Mouse (Mus musculus) limb, embryonic 14.5 days (tissue): ENCODE measurements at regions not wholly inside any gene's neighbourhood (a gene's known extent, or its start where the extent isn't known, plus 50 kb on each side); places are given as distances from the start of the nearest gene placed in this dataset.

Source experiments
- ATAC-seq: fragments of 200-750 bp; cut with Nextera tagmentation; 2 replicates; pipeline ENCODE4 v1.8.0; 2017; ENCODE audit warnings: low read depth, moderate number of reproducible peaks, moderate TSS enrichment; ENCODE audit not compliant: low FRiP score
- DNase-seq: peaks from one replicate; pipeline ENCODE4 v3.0.0-alpha.2; 2015; ENCODE audit warnings: low spot score
- H3K27ac ChIP-seq: fragments of 300-500 bp; sonication (generic); replicated peaks from 2 replicates; pipeline ENCODE4 v1.5.1; 2014; ENCODE audit warnings: low read depth, mild to moderate bottlenecking, low read length, moderate library complexity, mixed read lengths
- H3K27me3 ChIP-seq: fragments of 300-500 bp; sonication (generic); 2 replicates; pipeline ENCODE4 v1.6.1; 2014; ENCODE audit warnings: low read length, mixed read lengths; ENCODE audit not compliant: control insufficient read depth, insufficient read depth
- H3K36me3 ChIP-seq: fragments of 300-500 bp; sonication (generic); 2 replicates; pipeline ENCODE4 v1.6.1; 2014; ENCODE audit warnings: mild to moderate bottlenecking, low read length, moderate library complexity, mixed read lengths; ENCODE audit not compliant: control insufficient read depth, insufficient read depth
- H3K4me1 ChIP-seq: fragments of 300-500 bp; sonication (generic); 2 replicates; pipeline ENCODE4 v1.6.1; 2014; ENCODE audit warnings: antibody characterized with exemption, low read length, mixed read lengths; ENCODE audit not compliant: control insufficient read depth, insufficient read depth
- H3K4me2 ChIP-seq: fragments of 300-500 bp; sonication (generic); replicated peaks from 2 replicates; pipeline ENCODE4 v1.6.1; 2014; ENCODE audit warnings: low read depth, mild to moderate bottlenecking, low read length, moderate library complexity; ENCODE audit not compliant: severe bottlenecking
- H3K4me3 ChIP-seq: fragments of 300-500 bp; sonication (generic); replicated peaks from 2 replicates; pipeline ENCODE4 v1.5.1; 2014; ENCODE audit warnings: low read length
- H3K9ac ChIP-seq: fragments of 300-500 bp; sonication (generic); 2 replicates; pipeline ENCODE4 v1.6.1; 2014; ENCODE audit warnings: mild to moderate bottlenecking, low read depth, low read length, moderate library complexity; ENCODE audit not compliant: severe bottlenecking
- H3K9me3 ChIP-seq: fragments of 300-500 bp; sonication (generic); 2 replicates; pipeline ENCODE4 v1.6.1; 2016; ENCODE audit warnings: low read length; ENCODE audit not compliant: control insufficient read depth
- POLR2A ChIP-seq: fragments of 200-500 bp; IDR thresholded peaks from 2 replicates; pipeline ENCODE4 v1.8.0; 2012; ENCODE audit warnings: inconsistent platforms, mild to moderate bottlenecking, moderate library complexity, borderline replicate concordance; ENCODE audit not compliant: insufficient read depth, insufficient read length; ENCODE audit errors: extremely low read depth
- WGBS: fragments of 180-500 bp; shearing (Covaris S2); extraction: QIAGEN DNeasy Blood & Tissue Kit; methylation state at CpG from one replicate; pipeline ENCODE4 v1.1.7; 2014; 5-methylcytosine and 5-hydroxymethylcytosine counted together

- TF ChIP-seq POLR2A, result no peak
- no peak overlapping the region for H3K9ac ChIP-seq
- WGBS, result 51% methylated on average over 8 of the region's 8 CpGs
- H3K4me1 ChIP-seq, result no peaks in the 10 kb centered on the region
- no peaks in the 10 kb centered on the region for H3K9me3 ChIP-seq
- no peak overlapping the region for H3K27ac ChIP-seq
- no peaks in the 10 kb centered on the region for H3K36me3 ChIP-seq
- no peak overlapping the region for H3K4me3 ChIP-seq
- ATAC-seq (no peak), DNase-seq (no peak)
- H3K4me2 ChIP-seq, result no peak overlapping the region
- H3K27me3 ChIP-seq, result no peaks in the 10 kb centered on the region
Observed at GRCm38 (mm10) chr9:115547625-115548325, 237.6 kb upstream of the Stt3b start.

GRCm38 (mm10) chr9:115548722-115549349 lies 238.6 kb upstream of the Stt3b start:
- H3K4me3 ChIP-seq, result no peak overlapping the region
- H3K27me3 ChIP-seq, result no peaks in the 10 kb centered on the region
- ATAC-seq, result no peak
- no peaks in the 10 kb centered on the region for H3K9me3 ChIP-seq
- no peaks in the 10 kb centered on the region for H3K36me3 ChIP-seq
- no peaks in the 10 kb centered on the region for H3K4me1 ChIP-seq
- H3K4me2 ChIP-seq, result no peak overlapping the region
- H3K27ac ChIP-seq, result no peak overlapping the region
- no peak for DNase-seq
- WGBS, result 56% methylated on average over 8 of the region's 8 CpGs
- H3K9ac ChIP-seq, result no peak overlapping the region
- TF ChIP-seq POLR2A, result no peak

GRCm38 (mm10) chr9:115551080-115551479 lies 240.9 kb upstream of the Stt3b start:
- no peaks in the 10 kb centered on the region for H3K9me3 ChIP-seq
- DNase-seq (no peak), ATAC-seq (no peak)
- no peak overlapping the region for H3K9ac ChIP-seq
- no peaks in the 10 kb centered on the region for H3K36me3 ChIP-seq
- 88% methylated on average over 11 of the region's 11 CpGs for WGBS
- no peak for TF ChIP-seq POLR2A
- H3K4me2 ChIP-seq, result no peak overlapping the region
- H3K27ac ChIP-seq, result no peak overlapping the region
- no peak overlapping the region for H3K4me3 ChIP-seq
- H3K4me1 ChIP-seq, result no peaks in the 10 kb centered on the region
- H3K27me3 ChIP-seq, result no peaks in the 10 kb centered on the region

- 74% methylated on average over 4 of the region's 4 CpGs for WGBS
Observed at GRCm38 (mm10) chr9:115551501-115551900, 241.3 kb upstream of the Stt3b start.

GRCm38 (mm10) chr9:115558131-115558530 lies 247.9 kb upstream of the Stt3b start:
- Histone ChIP-seq H3K9me3 (no peaks in the 10 kb centered on the region), H3K4me3 (no peak overlapping the region), H3K4me2 (no peak overlapping the region), H3K27ac (no peak overlapping the region), H3K36me3 (no peaks in the 10 kb centered on the region), H3K4me1 (peaks cover 12% of the 10 kb centered on the region), H3K27me3 (no peaks in the 10 kb centered on the region), H3K9ac (no peak overlapping the region)
- WGBS, result 84% methylated on average over 7 of the region's 7 CpGs
- no peak for DNase-seq
- ATAC-seq, result no peak
- TF ChIP-seq POLR2A, result no peak

More at GRCm38 (mm10) chr9:115551501-115551900, 241.3 kb upstream of the Stt3b start:
- Histone ChIP-seq H3K4me3 (no peak overlapping the region), H3K27me3 (no peaks in the 10 kb centered on the region), H3K27ac (no peak overlapping the region), H3K36me3 (no peaks in the 10 kb centered on the region), H3K9ac (no peak overlapping the region), H3K4me2 (no peak overlapping the region), H3K9me3 (no peaks in the 10 kb centered on the region), H3K4me1 (no peaks in the 10 kb centered on the region)
- no peak for TF ChIP-seq POLR2A
- no peak for ATAC-seq
- no peak for DNase-seq

GRCm38 (mm10) chr9:115559521-115559920 lies 249.3 kb upstream of the Stt3b start:
- Histone ChIP-seq H3K4me1 (peaks cover 14% of the 10 kb centered on the region), H3K27me3 (no peaks in the 10 kb centered on the region), H3K9ac (no peak overlapping the region), H3K36me3 (no peaks in the 10 kb centered on the region), H3K9me3 (no peaks in the 10 kb centered on the region), H3K4me2 (no peak overlapping the region), H3K27ac (no peak overlapping the region), H3K4me3 (no peak overlapping the region)
- no peak for TF ChIP-seq POLR2A
- no peak for DNase-seq
- WGBS, result 90% methylated on average over 5 of the region's 5 CpGs
- no peak for ATAC-seq
